Mouse (Mus musculus) monocyte, adult 5-6 weeks (primary cell): ENCODE data around the gene Drd2. TPM values are rescaled to one million over a fixed set of nuclear protein-coding genes. Genes with fewer than 3 reads are reported as not detected.

Experiments
- ATAC-seq: fragments of 153-309, 156-312 bp; replicated peaks from 2 replicates; pipeline ENCODE4 v1.8.0; 2017; ENCODE audit warnings: mild to moderate bottlenecking; ENCODE audit not compliant: low TSS enrichment, insufficient number of reproducible peaks, severe bottlenecking, poor library complexity, low FRiP score
- total RNA-seq: library from RNA; stranded (forward); fragments of 200-1000, 200-491, 200-594 nt; gene quantifications from 3 replicates; pipeline ENCODE4 v1.2.3, GENCODE M21; 2017

The Drd2 gene
- not detected in 3 replicates for total RNA-seq

DNA sequence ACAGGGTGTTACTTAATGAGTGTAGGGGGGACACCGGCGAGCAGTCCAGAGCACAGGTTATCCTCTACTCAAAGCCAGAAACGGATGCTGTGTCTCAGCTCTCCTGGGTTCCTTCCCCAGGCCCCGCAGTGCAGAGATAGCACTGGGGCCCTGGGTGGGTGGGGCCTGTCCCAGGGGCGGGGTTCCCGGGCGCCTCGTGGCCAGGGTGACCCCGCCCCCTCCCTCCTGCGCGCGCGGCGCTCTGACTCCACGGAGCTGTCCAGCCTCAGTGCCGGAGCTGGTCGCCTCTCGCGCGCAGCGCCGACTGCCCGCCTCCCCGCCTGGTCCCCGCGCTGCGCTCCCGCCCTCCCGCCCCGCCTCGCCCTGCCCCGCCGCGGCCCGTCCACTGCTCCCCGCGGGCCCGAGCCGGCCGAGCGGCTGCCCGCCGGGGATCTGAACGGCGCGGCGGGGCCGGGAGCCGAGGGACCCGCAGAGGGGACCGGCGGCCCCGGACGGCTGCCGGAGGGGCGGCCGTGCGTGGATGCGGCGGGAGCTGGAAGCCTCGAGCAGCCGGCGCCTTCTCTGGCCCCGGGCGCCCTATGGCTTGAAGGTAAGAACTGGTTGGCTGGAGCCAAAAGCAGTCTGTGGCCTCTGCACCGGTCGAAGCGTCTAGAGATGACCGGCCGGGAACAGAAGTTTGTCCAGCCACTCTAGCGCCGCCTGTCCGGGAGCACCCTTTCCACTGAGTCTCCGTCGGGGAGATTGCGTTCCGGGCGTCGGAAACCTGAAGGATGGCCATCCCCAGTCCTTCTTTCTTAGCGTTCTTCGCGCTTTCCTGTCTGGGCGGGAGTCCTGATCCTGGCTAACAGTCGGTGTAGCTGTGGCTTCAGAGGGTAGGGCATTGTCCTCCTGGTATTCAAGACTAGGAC is at the start of gene Drd2:
Gene Drd2 (plus strand): TSS at position 492 of the 908 bp plus-strand sequence.
- no peak for ATAC-seq

DNA sequence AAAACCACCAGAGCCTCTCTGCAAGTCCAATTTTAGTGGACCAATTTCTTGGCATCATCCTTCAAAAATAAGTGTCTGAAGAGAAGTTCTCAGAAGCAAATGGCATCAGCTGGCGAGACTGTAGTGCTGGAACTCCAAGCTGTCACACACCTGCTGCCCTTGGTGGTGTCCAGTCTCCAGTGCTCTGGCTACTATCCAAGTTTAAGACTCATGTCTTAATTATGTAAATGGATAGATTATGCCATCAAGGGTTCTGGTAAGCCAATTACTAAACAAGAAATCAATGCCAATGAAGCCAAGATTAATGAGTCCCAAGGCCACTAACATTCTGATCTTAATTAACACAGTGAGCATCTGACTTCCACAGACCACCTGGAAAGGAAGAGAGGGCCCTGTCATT is 45.3 kb upstream of the Drd2 start:
- ATAC-seq = no peak

DNA sequence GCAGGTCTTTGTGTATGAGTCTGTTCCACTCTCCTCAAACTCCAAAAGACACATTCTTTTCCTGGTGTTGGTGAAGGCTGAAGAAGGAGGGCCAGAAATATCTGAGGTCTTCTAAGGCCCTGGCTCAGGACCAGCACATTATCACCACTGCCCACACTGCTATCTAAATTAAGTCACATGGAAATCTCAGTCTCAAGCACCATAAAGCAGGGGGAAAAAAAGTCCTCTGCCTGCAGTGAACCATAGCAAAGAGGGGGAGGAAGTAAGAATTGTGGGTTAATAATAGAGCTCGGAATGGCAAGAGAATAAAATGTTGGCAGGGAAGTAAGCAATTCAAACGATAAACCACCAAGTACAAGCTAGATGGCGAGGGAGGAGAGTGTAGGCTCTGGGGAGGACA is 32.9 kb upstream of the Drd2 start:
- ATAC-seq = no peak

DNA sequence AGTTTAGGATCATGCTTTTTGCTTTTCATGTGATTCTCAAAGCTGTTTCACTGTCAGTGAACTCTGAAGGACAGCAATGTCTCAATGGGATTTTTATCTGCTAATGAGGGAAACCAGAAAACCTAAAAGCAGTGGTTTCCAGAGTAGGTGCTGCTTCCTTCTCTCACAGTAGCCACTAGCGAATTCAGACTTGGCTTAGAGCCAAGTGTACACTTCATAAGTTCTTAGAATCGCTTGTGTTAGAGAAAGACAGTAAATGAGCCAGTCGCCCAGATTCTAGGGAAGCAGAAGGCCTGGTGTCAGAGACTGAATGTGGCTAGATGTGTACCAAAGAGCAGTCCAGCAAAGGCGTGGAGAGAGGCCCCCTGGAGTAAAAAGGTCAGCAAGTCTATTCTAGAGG is 29.6 kb upstream of the Drd2 start:
- ATAC-seq = no peak

DNA sequence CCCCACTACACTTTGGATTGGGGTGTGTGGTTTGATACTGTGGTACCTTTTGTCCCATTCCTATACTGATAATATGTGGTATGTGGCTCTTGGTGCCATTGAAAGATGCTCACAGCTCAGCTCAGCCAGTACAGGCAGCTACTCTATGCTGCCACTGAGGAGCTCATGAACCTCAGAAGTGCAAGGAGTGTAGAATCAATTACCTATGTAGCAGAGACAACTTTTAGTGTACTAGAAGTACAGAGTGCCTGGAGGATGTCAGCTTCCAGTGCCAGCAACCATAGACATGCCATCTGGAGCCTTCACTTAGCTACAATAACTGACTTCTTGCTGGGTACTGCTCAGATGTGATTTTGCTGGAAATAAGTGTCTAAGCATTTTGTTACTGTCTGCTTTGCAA is 21.8 kb upstream of the Drd2 start:
- ATAC-seq = no peak

DNA sequence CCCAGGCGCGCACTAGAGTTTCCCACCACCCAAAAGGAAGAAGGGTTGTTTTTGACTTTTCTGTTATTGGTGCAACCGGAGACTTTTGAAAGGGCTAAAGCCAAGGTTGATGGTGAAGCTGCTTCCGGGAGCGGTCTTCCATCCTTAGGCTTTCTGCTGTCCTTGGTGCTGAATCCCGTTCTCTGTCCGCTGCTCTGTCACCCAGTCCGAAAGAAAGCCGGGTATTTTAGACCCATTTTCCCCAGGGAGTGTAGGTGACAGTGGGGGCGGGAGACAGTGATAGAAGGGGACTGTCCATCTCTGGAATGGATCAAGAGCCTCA is 578 bp downstream of the Drd2 start:
- no peak for ATAC-seq

DNA sequence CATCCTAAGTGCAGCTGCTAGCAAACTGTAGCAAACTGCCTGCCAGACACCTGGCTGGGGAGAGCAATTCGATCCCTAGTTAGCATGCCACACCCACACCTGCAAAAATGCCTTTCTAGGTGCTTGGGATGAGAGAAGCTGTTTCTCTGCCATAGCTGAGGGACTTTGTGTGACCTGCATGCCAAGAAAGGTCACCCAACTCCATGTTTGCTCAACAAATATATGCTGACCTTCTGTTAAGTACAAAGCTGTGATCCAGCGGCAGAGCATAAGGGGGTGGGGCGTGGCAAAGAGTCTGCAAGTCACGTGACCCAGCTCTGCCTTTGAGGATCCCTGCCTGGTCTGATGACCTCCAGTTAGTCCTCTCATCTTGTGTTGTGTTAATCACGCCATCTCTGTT is 25.3 kb downstream of the Drd2 start:
- no peak for ATAC-seq

DNA sequence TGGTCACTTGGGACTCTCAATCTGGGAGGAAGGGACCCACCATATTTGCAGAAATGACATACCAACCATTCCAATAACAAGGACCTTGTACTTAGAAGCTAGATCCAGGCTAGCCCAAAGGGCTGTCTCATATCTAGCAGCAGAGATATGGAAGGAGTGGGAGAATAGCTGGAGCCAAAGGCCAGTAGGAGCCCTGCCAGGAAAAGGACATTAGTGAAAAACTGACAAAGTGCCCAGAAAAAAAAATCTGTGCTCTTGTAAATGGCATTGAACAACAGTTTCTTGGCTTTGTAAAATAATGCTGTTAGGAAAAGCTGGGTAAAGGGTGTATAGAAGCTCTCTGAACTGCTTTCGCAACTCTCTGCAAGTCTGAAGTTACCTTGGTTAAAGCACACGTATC is 33.5 kb downstream of the Drd2 start:
- no peak for ATAC-seq

DNA sequence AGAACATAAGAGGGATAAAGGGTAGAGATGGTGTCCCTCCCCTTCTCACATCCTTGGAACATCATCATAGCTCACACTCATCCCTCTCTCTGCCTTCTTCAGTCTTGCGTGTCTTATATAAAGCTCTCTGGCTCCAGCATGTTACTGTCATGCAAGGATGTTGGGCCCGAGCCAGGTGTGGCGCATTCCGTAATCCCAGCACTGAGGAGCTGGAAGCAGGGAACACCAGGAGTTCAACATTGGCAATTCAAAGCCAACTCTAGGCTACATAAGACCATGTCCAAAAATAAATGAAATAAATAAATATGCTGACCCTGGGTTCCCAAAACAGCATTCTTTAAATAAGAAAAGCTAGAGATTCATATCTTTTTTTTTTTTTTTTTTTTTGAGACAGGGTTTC is 39.5 kb downstream of the Drd2 start:
- ATAC-seq = no peak

DNA sequence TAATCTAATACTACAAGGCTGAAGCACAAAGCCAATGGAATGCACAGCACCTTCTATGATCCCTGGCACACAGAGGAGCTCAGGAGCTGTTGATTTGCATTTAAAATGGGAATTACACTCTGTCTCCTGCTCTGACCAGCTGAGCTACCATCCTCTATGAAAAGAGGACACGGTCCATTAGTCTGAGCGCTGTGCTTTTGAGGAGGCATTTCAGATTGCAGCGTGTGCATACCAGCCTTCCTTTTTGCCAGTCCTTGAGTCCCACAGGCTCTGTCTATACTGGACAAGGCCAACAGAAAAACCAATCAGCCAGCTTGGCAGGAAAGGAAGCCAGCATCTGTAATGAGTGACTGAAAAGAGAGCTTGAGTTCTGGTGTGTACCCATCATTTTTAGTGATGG is 43.6 kb downstream of the Drd2 start:
- ATAC-seq = no peak

DNA sequence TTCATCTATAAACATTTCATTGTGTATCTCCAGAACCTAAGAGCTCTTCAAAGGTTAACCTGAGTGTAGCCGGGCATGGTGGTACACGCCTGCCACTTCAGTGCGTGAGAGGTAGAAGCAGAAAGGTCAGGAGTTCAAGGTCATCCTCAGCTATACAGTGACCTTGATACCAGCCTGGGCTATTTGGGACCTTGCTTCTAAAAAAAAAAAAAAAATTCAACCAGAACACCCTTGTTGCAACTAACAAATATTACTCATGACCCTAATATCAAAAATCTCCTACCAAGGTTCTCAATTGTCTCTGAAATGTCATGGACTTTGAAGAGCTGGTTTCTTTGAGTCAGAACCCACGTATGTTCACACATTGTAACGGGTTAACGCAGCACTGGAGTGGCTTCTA is 44.4 kb downstream of the Drd2 start:
- ATAC-seq = no peak

DNA sequence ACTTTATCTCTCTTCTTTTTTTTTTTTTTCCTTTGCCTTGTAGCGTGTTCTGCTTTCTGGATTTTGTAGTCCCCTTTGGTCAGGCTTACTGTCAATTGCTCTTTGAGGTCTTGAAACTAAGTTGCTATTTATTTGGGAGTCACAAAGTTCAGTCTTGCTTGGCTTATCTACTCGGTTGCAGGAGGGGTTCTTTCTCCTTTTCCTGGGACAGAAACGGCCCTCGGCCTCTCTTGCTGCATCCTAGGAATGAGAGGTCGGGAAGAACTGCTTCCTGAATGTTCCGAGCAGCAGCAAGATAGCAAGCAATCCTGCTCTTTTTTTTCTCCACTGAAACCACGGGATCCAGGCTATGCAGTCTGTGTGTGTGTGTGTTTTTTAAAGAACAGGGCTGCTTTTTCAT is 44.9 kb downstream of the Drd2 start:
- no peak for ATAC-seq

DNA sequence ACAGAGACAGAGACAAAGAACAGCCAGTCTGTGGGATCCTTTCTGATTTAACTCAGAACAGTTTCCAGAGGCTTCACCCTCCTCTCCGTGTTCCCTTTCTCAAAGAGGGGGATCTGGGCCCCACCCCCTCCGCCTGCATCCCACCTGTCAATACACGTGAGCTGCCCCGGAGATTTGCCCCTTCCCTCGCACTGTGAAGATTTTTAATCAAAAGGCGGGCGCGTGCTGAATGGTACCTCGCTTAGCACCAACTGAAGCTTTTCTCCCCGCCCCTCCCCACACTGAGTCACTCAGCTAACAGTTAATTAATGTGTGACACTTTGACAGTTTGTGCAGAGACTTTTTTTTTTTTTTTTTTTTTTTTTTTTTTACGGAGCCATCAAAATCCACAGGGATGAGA is 45.7 kb downstream of the Drd2 start:
- ATAC-seq = no peak

DNA sequence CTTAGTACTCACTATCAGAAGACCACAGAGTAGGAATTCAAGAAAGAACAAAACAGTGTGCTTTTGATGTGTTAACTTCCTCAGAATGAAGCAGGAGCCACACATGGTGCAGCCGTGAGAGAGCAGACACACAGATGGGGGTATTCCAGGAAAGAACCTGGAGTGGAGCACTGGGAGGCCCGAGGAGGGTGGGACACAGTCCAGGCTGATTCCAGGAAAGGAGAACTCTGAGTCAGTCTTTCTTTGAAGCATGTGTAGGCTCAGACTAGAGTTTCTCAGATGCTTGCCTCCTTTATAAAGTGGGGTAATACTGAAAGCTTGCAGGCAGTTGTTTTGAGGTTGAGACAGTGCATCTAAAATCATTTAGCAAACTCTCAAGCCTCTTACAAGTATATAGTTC is 51.8 kb downstream of the Drd2 start:
- ATAC-seq = no peak

DNA sequence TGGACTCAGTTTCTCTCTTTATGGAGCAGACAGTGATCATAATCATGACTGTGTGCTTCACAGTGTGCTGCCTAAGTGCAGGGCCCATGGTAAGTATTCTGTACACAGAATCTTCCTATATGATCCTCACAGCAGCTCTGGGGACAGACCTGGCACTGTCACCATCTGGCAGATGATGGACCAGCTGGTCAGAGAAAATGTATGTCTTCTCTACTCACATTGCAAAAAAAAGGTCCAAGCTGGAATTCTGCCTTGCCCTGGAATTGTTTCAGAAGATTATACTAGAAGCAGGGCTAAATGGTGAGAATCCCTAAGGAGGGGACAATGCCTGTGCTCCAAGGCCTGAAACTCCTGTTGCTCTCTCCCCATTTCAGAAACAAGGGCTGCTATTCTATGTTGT is 55.6 kb downstream of the Drd2 start:
- ATAC-seq = no peak

DNA sequence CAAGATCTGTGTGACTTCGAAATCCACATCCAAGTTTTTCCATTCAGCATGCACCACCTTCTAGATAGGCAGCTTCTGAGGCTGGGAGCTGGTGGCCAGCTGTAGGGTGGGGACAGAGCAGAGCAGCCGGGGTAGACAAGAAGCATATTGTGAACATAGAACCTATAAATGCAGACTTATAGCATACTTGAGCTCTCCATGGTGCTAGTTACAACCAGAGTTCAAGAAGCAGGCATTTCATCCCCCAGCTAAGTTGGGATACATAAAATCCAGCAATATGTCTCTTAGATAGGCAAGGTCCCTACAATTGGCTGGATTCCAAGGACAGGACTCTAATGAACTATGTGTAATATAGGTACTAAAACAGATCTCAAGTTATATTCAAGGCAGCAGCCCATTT is 63.3 kb downstream of the Drd2 start:
- ATAC-seq = no peak

DNA sequence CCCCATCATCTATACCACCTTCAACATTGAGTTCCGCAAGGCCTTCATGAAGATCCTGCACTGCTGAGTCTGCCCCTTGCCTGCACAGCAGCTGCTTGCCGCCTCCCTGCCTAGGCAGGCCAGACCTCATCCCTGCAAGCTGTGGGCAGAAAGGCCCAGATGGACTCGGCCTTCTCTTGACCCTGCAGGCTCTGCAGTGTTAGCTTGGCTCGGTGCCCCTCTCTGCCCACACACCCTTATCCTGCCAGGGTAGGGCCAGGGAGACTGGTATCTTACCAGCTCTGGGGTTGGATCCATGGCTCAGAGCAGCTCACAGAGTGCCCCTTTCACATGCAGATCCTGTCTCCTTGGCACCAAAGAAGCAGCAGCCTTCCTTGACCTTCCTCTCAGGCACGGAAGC is 66.6 kb downstream of the Drd2 start:
- ATAC-seq = no peak

DNA sequence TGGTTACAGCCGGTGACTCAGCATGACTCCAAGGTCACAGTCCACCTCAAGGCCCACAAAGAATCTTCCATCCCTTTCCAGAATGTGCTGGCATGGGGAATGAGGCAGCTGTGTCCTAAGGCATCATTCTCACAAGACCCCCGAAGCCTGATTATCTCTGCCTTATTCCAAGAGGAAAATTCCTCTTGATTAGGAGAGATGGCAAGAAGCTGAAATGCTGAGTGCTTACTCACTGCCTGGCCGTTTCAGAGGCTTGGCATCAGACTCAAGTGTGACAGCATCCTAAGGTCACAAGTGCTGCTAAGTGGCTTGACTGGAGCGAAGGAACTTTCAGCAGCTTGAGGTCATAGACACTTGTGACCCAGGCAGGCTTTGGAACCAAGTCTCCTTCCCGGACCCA is 70.2 kb downstream of the Drd2 start:
- no peak for ATAC-seq

DNA sequence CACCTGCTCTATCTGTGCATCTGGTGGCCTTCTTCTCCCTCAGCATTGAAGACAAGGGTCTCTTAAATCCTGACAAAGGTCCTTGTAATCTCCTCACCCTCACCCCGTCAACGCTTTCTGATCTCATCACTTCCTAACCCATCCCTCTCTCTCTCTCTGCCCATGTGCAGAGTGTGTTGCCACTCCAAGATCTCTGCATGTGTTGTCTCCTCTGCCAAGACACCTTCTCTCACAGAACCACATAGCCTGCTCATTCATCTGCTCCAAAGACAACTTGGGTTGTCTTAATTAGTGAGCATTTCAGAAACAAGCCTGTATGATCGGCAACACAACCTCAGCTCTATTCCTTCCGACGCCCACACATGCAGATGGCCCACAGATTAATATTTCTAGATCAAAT is 83.4 kb downstream of the Drd2 start:
- ATAC-seq = no peak

DNA sequence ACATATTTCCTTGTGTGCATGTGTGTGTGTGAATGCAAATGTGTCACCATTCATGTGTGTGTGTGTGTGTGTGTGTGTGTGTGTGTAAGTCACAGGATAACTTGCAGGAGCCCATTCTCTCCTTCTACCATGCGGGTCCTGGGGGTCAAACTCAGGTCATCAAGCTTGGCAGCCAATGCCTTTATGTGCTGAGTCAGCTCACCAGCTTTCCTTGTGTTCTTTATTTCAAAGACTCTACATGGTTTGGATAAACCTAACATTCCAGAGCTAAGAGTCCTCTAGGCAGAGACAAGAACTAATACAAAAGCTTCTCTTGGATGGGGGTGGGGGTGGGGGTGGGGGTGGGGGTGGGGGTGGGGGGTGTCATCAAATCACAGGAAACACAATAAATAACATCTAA is 85.2 kb downstream of the Drd2 start:
- no peak for ATAC-seq

DNA sequence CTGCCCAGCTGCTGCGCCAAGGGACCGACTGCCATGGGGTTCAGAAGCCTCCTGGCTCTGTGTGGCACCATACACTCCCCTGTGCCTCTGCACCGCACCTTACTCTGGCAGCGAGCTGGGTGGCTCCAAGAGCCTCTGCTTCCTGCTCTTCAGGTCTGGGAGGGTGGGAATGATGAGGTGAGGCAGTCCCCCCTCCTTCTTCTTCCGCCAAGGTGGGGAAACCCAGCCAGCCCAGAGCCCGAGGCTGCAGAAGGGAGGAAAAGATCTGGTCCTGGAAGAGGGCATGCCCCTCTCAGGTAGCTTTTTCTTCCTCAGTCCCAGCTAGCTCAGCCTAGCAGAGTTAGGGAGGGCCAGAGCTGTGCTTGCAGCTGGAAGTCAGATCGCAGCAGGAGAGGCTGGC is 86.5 kb downstream of the Drd2 start, which contains the start of gene Ankk1:
Gene Ankk1 (minus strand): TSS at position 101 of the 400 bp plus-strand sequence.
- no peak for ATAC-seq
